Mouse (Mus musculus) spleen, postnatal 36 days (tissue): Measurements from ENCODE around the gene Mfsd4b3.
"Not testable (repeated sequence)": the region's sequence is repeated elsewhere in the genome, so short reads cannot be mapped to it uniquely, and the experiment has no call there.

Experiments
- DNase-seq, 2 experiments: peaks; one replicate each; pipeline ENCODE4 v3.0.0; 2022; ENCODE audit warnings: low spot score in 2 of 2, mixed read lengths in 1 of 2

Mfsd4b3 gene

GRCm38 (mm10) chr10:39924556-39924955 lies 35.4 kb downstream of the Mfsd4b3 start:
- DNase-seq: not testable (repeated sequence)

- no peak for DNase-seq
Observed at GRCm38 (mm10) chr10:39912616-39913015, 47.3 kb downstream of the Mfsd4b3 start.

- DNase-seq: no peak
Observed at GRCm38 (mm10) chr10:39908768-39909441, 51.0 kb downstream of the Mfsd4b3 start.

GRCm38 (mm10) chr10:39906799-39907658 lies 52.9 kb downstream of the Mfsd4b3 start:
- DNase-seq: no peak

- no peak for DNase-seq
Observed at GRCm38 (mm10) chr10:39904191-39904590, 55.8 kb downstream of the Mfsd4b3 start.

- DNase-seq: peak; percentile 78 to 81
Observed at GRCm38 (mm10) chr10:39898874-39899371, 61.0 kb downstream of the Mfsd4b3 start, which contains the start of gene Mfsd4b4. Gene Mfsd4b4, minus strand, starts transcription at chr10:39899238.
